In genomic region chr15:82217039-82217438, GRCm38 (mm10) we compare ENCODE assay signal across 21 mouse cellular contexts. TPM values are rescaled to one million over a fixed set of nuclear protein-coding genes. Genes with fewer than 3 reads are reported as not detected.
DNase-seq lines count a peak whose midpoint lies in the region; ATAC-seq and TF ChIP-seq lines count a peak whose summit lies in the region.
"Had no signal": no experiment of that assay in that cellular context is flagged by ENCODE, and none has a peak within 500 bp of the region (broad histone marks: within the 10 kb centered on the region; RNA-seq: fewer than 3 reads in every experiment).

No protein-coding gene starts in this region.

- H3K9me3 ChIP-seq in liver, postnatal 0 days (ENCODE audit: low read length) = no peaks in the 10 kb centered on the region
- no peaks in the 10 kb centered on the region for H3K9me3 ChIP-seq in liver, embryonic 11.5 days (ENCODE audit: control insufficient read depth, low read length)
- H3K9me3 ChIP-seq in intestine, embryonic 15.5 days = no peaks in the 10 kb centered on the region
- H3K9me3 ChIP-seq: kidney, embryonic 15.5 days; lung, embryonic 15.5 days; megakaryocyte, embryonic 14.5 days; stomach, embryonic 15.5 days had no signal

- H3K27ac ChIP-seq in liver, postnatal 0 days (ENCODE audit: low read depth) = no peak overlapping the region
- no peak overlapping the region for H3K27ac ChIP-seq in liver, embryonic 11.5 days (ENCODE audit: low read depth, low read length)
- H3K27ac ChIP-seq in intestine, embryonic 15.5 days = no peak overlapping the region
- H3K27ac ChIP-seq: heart, adult 2 months; hindbrain, postnatal 0 days; kidney, embryonic 15.5 days; lung, embryonic 15.5 days; stomach, embryonic 15.5 days had no signal

- H3K9ac ChIP-seq in liver, postnatal 0 days (replicated peaks) = no peak overlapping the region
- no peak overlapping the region for H3K9ac ChIP-seq in liver, embryonic 11.5 days (ENCODE audit: low read depth, low read length)
- H3K9ac ChIP-seq in intestine, embryonic 15.5 days = no peak overlapping the region
- H3K9ac ChIP-seq: kidney, embryonic 15.5 days; lung, embryonic 15.5 days; stomach, embryonic 15.5 days had no signal

- H3K4me3 ChIP-seq in liver, postnatal 0 days (ENCODE audit: low read depth, low read length) = no peak overlapping the region
- no peak overlapping the region for H3K4me3 ChIP-seq in liver, embryonic 11.5 days (ENCODE audit: low read depth, low read length)
- H3K4me3 ChIP-seq in intestine, embryonic 15.5 days (replicated peaks) = no peak overlapping the region
- H3K4me3 ChIP-seq: heart, adult 2 months; kidney, embryonic 15.5 days; lung, embryonic 15.5 days; megakaryocyte, embryonic 14.5 days; myocyte; stomach, embryonic 15.5 days had no signal

- TF ChIP-seq CTCF in liver, postnatal 0 days (IDR thresholded peaks at IDR 0.05; ENCODE audit: low read depth) = peak; percentile 19; the same call in 1 of the 2 replicates
- TF ChIP-seq CTCF in brain, embryonic 14.5 days (IDR thresholded peaks at IDR 0.05; ENCODE audit: borderline replicate concordance, extremely low read depth, insufficient read depth, insufficient read length) = peak; percentile 35; the same call in 1 of the 2 replicates

- no peak overlapping the region for H3K4me2 ChIP-seq in liver, postnatal 0 days (ENCODE audit: low read depth, low read length)
- H3K4me2 ChIP-seq in liver, embryonic 11.5 days = no peak overlapping the region
- H3K4me2 ChIP-seq in intestine, embryonic 15.5 days (replicated peaks) = no peak overlapping the region
- H3K4me2 ChIP-seq: kidney, embryonic 15.5 days; lung, embryonic 15.5 days; stomach, embryonic 15.5 days had no signal

- H3K36me3 ChIP-seq in liver, postnatal 0 days (replicated peaks; ENCODE audit: insufficient read depth, low read length) = no peaks in the 10 kb centered on the region
- no peaks in the 10 kb centered on the region for H3K36me3 ChIP-seq in liver, embryonic 11.5 days (ENCODE audit: control insufficient read depth, insufficient read depth, low read length)
- no peaks in the 10 kb centered on the region for H3K36me3 ChIP-seq in intestine, embryonic 15.5 days
- H3K36me3 ChIP-seq: G1E; kidney, embryonic 15.5 days; lung, embryonic 15.5 days; stomach, embryonic 15.5 days had no signal

- no peak for TF ChIP-seq EP300 in liver, postnatal 0 days (IDR thresholded peaks at IDR 0.05; ENCODE audit: low read depth)

- 26% methylated on average over 7 of the region's 7 CpGs for WGBS in liver, postnatal 0 days (ENCODE audit: insufficient replicate concordance)
- WGBS in liver, embryonic 11.5 days = 25% methylated on average over 7 of the region's 7 CpGs
- WGBS in intestine, embryonic 15.5 days = 25% methylated on average over 7 of the region's 7 CpGs

- no peak for ATAC-seq in liver, postnatal 0 days
- no peak for ATAC-seq in liver, embryonic 11.5 days (replicated peaks; ENCODE audit: low FRiP score)
- 0 out of 2 replicates have a peak, but pooled peaks have one; percentile 30 for ATAC-seq in megakaryocyte progenitor cell, adult 5-6 weeks (replicated peaks; ENCODE audit: poor library complexity)
- ATAC-seq in inflammation-experienced regulatory T-cells, adult 6 months = no peak
- no peak for ATAC-seq in intestine, embryonic 15.5 days
- ATAC-seq: hindbrain, postnatal 0 days had no signal

- H3K27me3 ChIP-seq in liver, postnatal 0 days (ENCODE audit: insufficient read depth, low read length) = peaks cover 46% of the 10 kb centered on the region
- H3K27me3 ChIP-seq in liver, embryonic 11.5 days (replicated peaks; ENCODE audit: control insufficient read depth, insufficient read depth, low read length) = peaks cover 63% of the 10 kb centered on the region
- peaks cover 64% of the 10 kb centered on the region for H3K27me3 ChIP-seq in intestine, embryonic 15.5 days (replicated peaks)

- peaks cover 4% of the 10 kb centered on the region for H3K4me1 ChIP-seq in liver, postnatal 0 days (ENCODE audit: insufficient read depth)
- peaks cover 5% of the 10 kb centered on the region for H3K4me1 ChIP-seq in liver, embryonic 11.5 days (replicated peaks; ENCODE audit: control insufficient read depth, insufficient read depth, low read length)
- H3K4me1 ChIP-seq in intestine, embryonic 15.5 days (replicated peaks) = peaks cover 9% of the 10 kb centered on the region

- peak; percentile 61 for DNase-seq in cerebellum, adult 11-12 months
- DNase-seq in cerebellum, postnatal 25 days = no peak
- no peak for DNase-seq in liver, postnatal 0 days
- DNase-seq in liver, embryonic 11.5 days (ENCODE audit: low spot score) = no peak
- peak; percentile 58 for DNase-seq in brain, embryonic 14.5 days (ENCODE audit: low read depth)
- DNase-seq: cerebellum, adult 18-20 months; embryo, embryonic 11 days; heart, adult 2 months; heart, postnatal 10 days; thymus, postnatal 36 days had no signal

- TF ChIP-seq POLR2A in brain, embryonic 14.5 days (IDR thresholded peaks at IDR 0.05; ENCODE audit: borderline replicate concordance, extremely low read depth, insufficient read depth, insufficient read length, poor library complexity, severe bottlenecking) = no peak

RNA-seq across cellular contexts. Expression of gene Shisa8, which starts 4.4 kb away (rescaled TPM):
- 0.08 and 0.13 TPM in 2 replicates for polyA plus RNA-seq in liver, postnatal 0 days (2015; fragmentation: Nextera tagmentation; extraction: Ambion mirVana)
- 0.12 and 0.73 TPM in 2 replicates for polyA plus RNA-seq in liver, embryonic 11.5 days (2014; fragmentation: Nextera tagmentation; extraction: Ambion mirVana)
- polyA plus RNA-seq in brain, embryonic 14.5 days (2012; rRNA removed) = 1.8 and 3.2 TPM in 2 replicates
- total RNA-seq in megakaryocyte progenitor cell, adult 5-6 weeks (2015) = 0.10 and 0.12 TPM in 2 replicates
- total RNA-seq in megakaryocyte progenitor cell, adult 5-6 weeks (2017) = 0.27 and 3.2 TPM in 2 replicates
- not detected for polyA plus RNA-seq in inflammation-experienced regulatory T-cells, adult 6 months (2017; shearing (Covaris generic))
- polyA plus RNA-seq in intestine, embryonic 15.5 days (2015; fragmentation: Nextera tagmentation; extraction: Ambion mirVana) = 0.10 and 0.15 TPM in 2 replicates
- total RNA-seq: gastrocnemius, adult 18-20 months had no signal
- polyA plus RNA-seq: G1E had no signal

RNA-seq across cellular contexts. Expression of gene Tnfrsf13c, which starts 7.1 kb away (rescaled TPM):
- 2.0 and 2.3 TPM in 2 replicates for polyA plus RNA-seq in liver, postnatal 0 days (2015; fragmentation: Nextera tagmentation; extraction: Ambion mirVana)
- 0.16 and 0.56 TPM in 2 replicates for polyA plus RNA-seq in liver, embryonic 11.5 days (2014; fragmentation: Nextera tagmentation; extraction: Ambion mirVana)
- 0.26 and 0.30 TPM in 2 replicates for polyA plus RNA-seq in brain, embryonic 14.5 days (2012; rRNA removed)
- total RNA-seq in megakaryocyte progenitor cell, adult 5-6 weeks (2015) = 2.1 and 2.4 TPM in 2 replicates
- total RNA-seq in megakaryocyte progenitor cell, adult 5-6 weeks (2017) = 0.34 and 0.92 TPM in 2 replicates
- 1 to 10 TPM; 2.3 to 7.1 (median 4.8) TPM for polyA plus RNA-seq in inflammation-experienced regulatory T-cells, adult 6 months (2017; shearing (Covaris generic))
- polyA plus RNA-seq in intestine, embryonic 15.5 days (2015; fragmentation: Nextera tagmentation; extraction: Ambion mirVana) = 0.25 TPM in 1 of 2 replicates, not detected in the other
- total RNA-seq: gastrocnemius, adult 18-20 months had no signal

RNA-seq across cellular contexts. Expression of gene Cenpm, which starts 27.5 kb away (rescaled TPM):
- polyA plus RNA-seq in liver, postnatal 0 days (2015; fragmentation: Nextera tagmentation; extraction: Ambion mirVana) = 27.8 and 30.7 TPM in 2 replicates
- polyA plus RNA-seq in liver, embryonic 11.5 days (2014; fragmentation: Nextera tagmentation; extraction: Ambion mirVana) = 56.5 and 58.8 TPM in 2 replicates
- polyA plus RNA-seq in brain, embryonic 14.5 days (2012; rRNA removed) = 16.5 and 26.2 TPM in 2 replicates
- 32.9 and 42.6 TPM in 2 replicates for total RNA-seq in megakaryocyte progenitor cell, adult 5-6 weeks (2015)
- total RNA-seq in megakaryocyte progenitor cell, adult 5-6 weeks (2017) = 16.5 and 24.9 TPM in 2 replicates
- polyA plus RNA-seq in inflammation-experienced regulatory T-cells, adult 6 months (2017; shearing (Covaris generic)) = 10 to 100 TPM in 2 of 3 experiments, 1 to 10 TPM in 1; 6.0 to 56.1 (median 12.3) TPM
- 46.0 and 49.1 TPM in 2 replicates for polyA plus RNA-seq in intestine, embryonic 15.5 days (2015; fragmentation: Nextera tagmentation; extraction: Ambion mirVana)
- total RNA-seq: gastrocnemius, adult 18-20 months had no signal

RNA-seq across cellular contexts. Expression of gene 1500009C09Rik, which starts 35.2 kb away (rescaled TPM):
- not detected in 2 replicates for polyA plus RNA-seq in liver, postnatal 0 days (2015; fragmentation: Nextera tagmentation; extraction: Ambion mirVana)
- not detected in 2 replicates for polyA plus RNA-seq in liver, embryonic 11.5 days (2014; fragmentation: Nextera tagmentation; extraction: Ambion mirVana)
- 67.2 and 71.3 TPM in 2 replicates for polyA plus RNA-seq in brain, embryonic 14.5 days (2012; rRNA removed)
- total RNA-seq in megakaryocyte progenitor cell, adult 5-6 weeks (2015) = not detected in 2 replicates
- not detected in 2 replicates for total RNA-seq in megakaryocyte progenitor cell, adult 5-6 weeks (2017)
- not detected for polyA plus RNA-seq in inflammation-experienced regulatory T-cells, adult 6 months (2017; shearing (Covaris generic))
- polyA plus RNA-seq in intestine, embryonic 15.5 days (2015; fragmentation: Nextera tagmentation; extraction: Ambion mirVana) = 0.13 TPM in 1 of 2 replicates, not detected in the other
- total RNA-seq: G1E; gastrocnemius, adult 18-20 months; heart, adult 2 months; heart, postnatal 10 days had no signal
- polyA plus RNA-seq: G1E; lung, embryonic 15.5 days; myocyte; stomach, embryonic 15.5 days had no signal

RNA-seq across cellular contexts. Expression of gene Sept3, which starts 57.7 kb away (rescaled TPM):
- polyA plus RNA-seq in liver, postnatal 0 days (2015; fragmentation: Nextera tagmentation; extraction: Ambion mirVana) = 0.06 and 0.07 TPM in 2 replicates
- polyA plus RNA-seq in liver, embryonic 11.5 days (2014; fragmentation: Nextera tagmentation; extraction: Ambion mirVana) = 7.1 and 7.4 TPM in 2 replicates
- 426 and 484 TPM in 2 replicates for polyA plus RNA-seq in brain, embryonic 14.5 days (2012; rRNA removed)
- 0.07 TPM in 1 of 2 replicates, not detected in the other for total RNA-seq in megakaryocyte progenitor cell, adult 5-6 weeks (2015)
- 0.08 TPM in 1 of 2 replicates, not detected in the other for total RNA-seq in megakaryocyte progenitor cell, adult 5-6 weeks (2017)
- not detected for polyA plus RNA-seq in inflammation-experienced regulatory T-cells, adult 6 months (2017; shearing (Covaris generic))
- 8.6 and 10.2 TPM in 2 replicates for polyA plus RNA-seq in intestine, embryonic 15.5 days (2015; fragmentation: Nextera tagmentation; extraction: Ambion mirVana)
- polyA plus RNA-seq: G1E had no signal

Comparison
In these comparisons a context has a peak if more than half of its experiments do, and no peak if none do; other contexts are left out.
1. DNase-seq: peak in cerebellum, adult 11-12 months (single experiment) and brain, embryonic 14.5 days (single experiment); none in cerebellum, postnatal 25 days (0 of 2), liver, postnatal 0 days (single experiment) and liver, embryonic 11.5 days (single experiment).